Mouse (Mus musculus) small intestine, adult 2 months (tissue): ENCODE measurements at regions not wholly inside any gene's neighbourhood (a gene's known extent, or its start where the extent isn't known, plus 50 kb on each side); places are given as distances from the start of the nearest gene placed in this dataset.

Experiments used
- H3K27ac ChIP-seq: fragments of 200-500 bp; 2 replicates; pipeline ENCODE4 v1.5.1; 2012; ENCODE audit warnings: low read depth, low read length, control low read depth, inconsistent platforms; ENCODE audit not compliant: insufficient read depth
- H3K27me3 ChIP-seq: fragments of 200-500 bp; 2 replicates; pipeline ENCODE4 v1.6.1; 2012; ENCODE audit warnings: mild to moderate bottlenecking, moderate library complexity, low read length, inconsistent platforms; ENCODE audit not compliant: control insufficient read depth, insufficient read depth
- H3K36me3 ChIP-seq: fragments of 200-500 bp; 2 replicates; pipeline ENCODE4 v1.6.1; 2012; ENCODE audit warnings: mild to moderate bottlenecking, low read length, control low read depth, inconsistent platforms; ENCODE audit not compliant: control insufficient read depth, insufficient read depth
- H3K4me1 ChIP-seq: fragments of 200-500 bp; 2 replicates; pipeline ENCODE4 v1.6.1; 2012; ENCODE audit warnings: low read length, inconsistent platforms, mixed read lengths; ENCODE audit not compliant: control insufficient read depth, insufficient read depth, insufficient read length
- H3K4me3 ChIP-seq: fragments of 200-500 bp; 2 replicates; pipeline ENCODE4 v1.5.1; 2012; ENCODE audit warnings: low read depth, mild to moderate bottlenecking, control low read depth, inconsistent platforms, low read length, moderate library complexity
- CTCF ChIP-seq: fragments of 200-500 bp; IDR thresholded peaks from 2 replicates; pipeline ENCODE4 v1.5.1; 2012; ENCODE audit warnings: low read depth, mild to moderate bottlenecking, control low read depth, inconsistent platforms, low read length, moderate library complexity, mixed read lengths; ENCODE audit not compliant: insufficient replicate concordance, insufficient read length; ENCODE audit errors: extremely low read depth
- POLR2A ChIP-seq: fragments of 200-500 bp; IDR thresholded peaks from 2 replicates; pipeline ENCODE4 v1.6.1; 2012; ENCODE audit warnings: low read depth, mild to moderate bottlenecking, control low read depth, inconsistent platforms, low read length, moderate library complexity
- WGBS: fragments of 180-500 bp; shearing (Covaris S2); methylation state at CpG from one replicate; pipeline ENCODE4 v1.1.7; 2018; 5-methylcytosine and 5-hydroxymethylcytosine counted together

GRCm38 (mm10) chr11:31485429-31485828, 115.6 kb upstream of the Stc2 start:
- Histone ChIP-seq H3K4me3 (no peak overlapping the region), H3K36me3 (no peaks in the 10 kb centered on the region), H3K4me1 (no peaks in the 10 kb centered on the region), H3K27ac (no peak overlapping the region), H3K27me3 (no peaks in the 10 kb centered on the region)
- 40% methylated on average over 4 of the region's 4 CpGs for whole genome bisulfite sequencing
- TF ChIP-seq CTCF, result no peak
- TF ChIP-seq POLR2A, result no peak

- TF ChIP-seq CTCF, result no peak
- no peak for TF ChIP-seq POLR2A
- WGBS, result 78% methylated on average over 1 of the region's 1 CpGs
- Histone ChIP-seq H3K36me3 (no peaks in the 10 kb centered on the region), H3K4me1 (no peaks in the 10 kb centered on the region), H3K27me3 (no peaks in the 10 kb centered on the region), H3K27ac (no peak overlapping the region), H3K4me3 (no peak overlapping the region)
Measured at GRCm38 (mm10) chr11:31481057-31481340, 111.1 kb upstream of the Stc2 start.

GRCm38 (mm10) chr11:31480225-31481056, 110.6 kb upstream of the Stc2 start:
- no peaks in the 10 kb centered on the region for H3K36me3 ChIP-seq
- no peak for TF ChIP-seq POLR2A
- TF ChIP-seq CTCF, result no peak
- H3K27ac ChIP-seq, result no peak overlapping the region
- no peaks in the 10 kb centered on the region for H3K4me1 ChIP-seq
- no peaks in the 10 kb centered on the region for H3K27me3 ChIP-seq
- WGBS, result 55% methylated on average over 5 of the region's 5 CpGs
- H3K4me3 ChIP-seq, result no peak overlapping the region

GRCm38 (mm10) chr11:31477763-31478162, 107.9 kb upstream of the Stc2 start:
- Histone ChIP-seq H3K27ac (no peak overlapping the region), H3K4me3 (no peak overlapping the region), H3K36me3 (no peaks in the 10 kb centered on the region), H3K4me1 (no peaks in the 10 kb centered on the region), H3K27me3 (no peaks in the 10 kb centered on the region)
- TF ChIP-seq CTCF (no peak), POLR2A (no peak)
- WGBS, result 78% methylated on average over 1 of the region's 1 CpGs

GRCm38 (mm10) chr11:31477104-31477503, 107.2 kb upstream of the Stc2 start:
- 55% methylated on average over 3 of the region's 3 CpGs for WGBS
- Histone ChIP-seq H3K27ac (no peak overlapping the region), H3K4me1 (no peaks in the 10 kb centered on the region), H3K27me3 (no peaks in the 10 kb centered on the region), H3K36me3 (no peaks in the 10 kb centered on the region), H3K4me3 (no peak overlapping the region)
- TF ChIP-seq CTCF, result no peak
- no peak for TF ChIP-seq POLR2A

GRCm38 (mm10) chr11:31473017-31473416, 103.1 kb upstream of the Stc2 start:
- 63% methylated on average over 4 of the region's 4 CpGs for WGBS
- Histone ChIP-seq H3K4me3 (no peak overlapping the region), H3K36me3 (no peaks in the 10 kb centered on the region), H3K27ac (no peak overlapping the region), H3K27me3 (no peaks in the 10 kb centered on the region), H3K4me1 (no peaks in the 10 kb centered on the region)
- TF ChIP-seq CTCF (no peak), POLR2A (no peak)

- H3K27me3 ChIP-seq, result no peaks in the 10 kb centered on the region
- no peak overlapping the region for H3K4me3 ChIP-seq
- no peaks in the 10 kb centered on the region for H3K36me3 ChIP-seq
- no peak for TF ChIP-seq POLR2A
- TF ChIP-seq CTCF, result no peak
- WGBS, result 37% methylated on average over 2 of the region's 2 CpGs
- H3K4me1 ChIP-seq, result no peaks in the 10 kb centered on the region
- peak overlapping the region; percentile 22 for H3K27ac ChIP-seq
Measured at GRCm38 (mm10) chr11:31470681-31471414, 101.0 kb upstream of the Stc2 start.
